Mouse (Mus musculus) heart, embryonic 16.5 days (tissue): ENCODE data around the gene Cotl1. TPM values are rescaled to one million over a fixed set of nuclear protein-coding genes. Genes with fewer than 3 reads are reported as not detected.

Experiments used
- ATAC-seq: fragments of 200-750 bp; cut with Nextera tagmentation; replicated peaks from 2 replicates; pipeline ENCODE4 v1.8.0; 2017; ENCODE audit warnings: moderate number of reproducible peaks; ENCODE audit not compliant: insufficient read depth, low FRiP score; ENCODE audit errors: extremely low read depth
- H3K27ac ChIP-seq: fragments of 300-500 bp; sonication (generic); 2 replicates; pipeline ENCODE4 v1.5.1; 2014; ENCODE audit warnings: mild to moderate bottlenecking, low read length, control low read depth, moderate library complexity
- H3K27me3 ChIP-seq: fragments of 300-500 bp; sonication (generic); 2 replicates; pipeline ENCODE4 v1.6.1; 2014; ENCODE audit warnings: low read length, mixed read lengths; ENCODE audit not compliant: control insufficient read depth, insufficient read depth
- H3K36me3 ChIP-seq: fragments of 300-500 bp; sonication (generic); 2 replicates; pipeline ENCODE4 v1.6.1; 2014; ENCODE audit not compliant: control insufficient read depth, insufficient read depth
- H3K4me1 ChIP-seq: fragments of 300-500 bp; sonication (generic); 2 replicates; pipeline ENCODE4 v1.6.1; 2014; ENCODE audit warnings: low read length, mixed read lengths; ENCODE audit not compliant: control insufficient read depth, insufficient read depth
- H3K4me2 ChIP-seq: fragments of 300-500 bp; sonication (generic); 2 replicates; pipeline ENCODE4 v1.6.1; 2014; ENCODE audit warnings: low read depth, mild to moderate bottlenecking, control low read depth, low read length
- H3K4me3 ChIP-seq: fragments of 300-500 bp; sonication (generic); 2 replicates; pipeline ENCODE4 v1.5.1; 2014; ENCODE audit warnings: mild to moderate bottlenecking, control low read depth, low read length
- H3K9ac ChIP-seq: fragments of 300-500 bp; sonication (generic); 2 replicates; pipeline ENCODE4 v1.6.1; 2014; ENCODE audit warnings: low read length, control low read depth
- H3K9me3 ChIP-seq: fragments of 300-500 bp; sonication (generic); replicated peaks from 2 replicates; pipeline ENCODE4 v1.6.1; 2016; ENCODE audit warnings: low read length; ENCODE audit not compliant: control insufficient read depth
- WGBS: fragments of 180-500 bp; shearing (Covaris S2); extraction: QIAGEN DNeasy Blood & Tissue Kit; methylation state at CpG from one replicate; pipeline ENCODE4 v1.1.7; 2014; 5-methylcytosine and 5-hydroxymethylcytosine counted together
- polyA plus RNA-seq: library from polyadenylated mRNA; unstranded; fragments of >200 nt; fragmentation: Nextera tagmentation; extraction: Ambion mirVana; gene quantifications from 2 replicates; pipeline ENCODE4 v1.2.1, GENCODE M21; 2015

Gene Cotl1
- polyA plus RNA-seq, 1 experiment from 2014 or later, result 56.1 TPM

DNA sequence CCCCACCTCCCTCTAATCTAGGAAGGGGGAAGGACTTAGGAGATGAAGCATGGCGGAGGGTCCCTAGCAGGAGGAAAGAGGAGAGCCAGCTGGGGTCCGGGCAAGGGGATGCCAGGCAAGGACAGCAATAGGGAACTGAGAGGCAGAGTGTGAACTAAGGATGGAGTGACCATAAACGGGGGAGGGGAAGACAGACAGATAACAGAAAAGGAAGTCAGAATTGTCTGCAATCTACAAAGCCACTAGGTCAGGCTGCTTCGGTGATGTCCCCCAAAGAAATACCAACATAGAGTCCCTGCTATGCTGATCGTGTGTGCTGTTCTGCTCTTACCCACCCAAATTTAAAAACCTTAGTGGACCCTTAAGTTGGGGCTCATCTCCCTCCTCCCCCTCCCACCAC is 13.4 kb downstream of the Cotl1 start:
- 60% methylated on average over 5 of the region's 5 CpGs for WGBS
- Histone ChIP-seq H3K4me2 (no peak overlapping the region), H3K4me3 (no peak overlapping the region), H3K4me1 (peaks cover 37% of the 10 kb centered on the region), H3K27me3 (no peaks in the 10 kb centered on the region), H3K27ac (no peak overlapping the region), H3K9me3 (no peaks in the 10 kb centered on the region), H3K9ac (no peak overlapping the region), H3K36me3 (no peaks in the 10 kb centered on the region)
- ATAC-seq, result no peak

- Histone ChIP-seq H3K27me3 (no peaks in the 10 kb centered on the region), H3K4me2 (no peak overlapping the region), H3K27ac (no peak overlapping the region), H3K4me1 (peaks cover 28% of the 10 kb centered on the region), H3K9ac (no peak overlapping the region), H3K4me3 (no peak overlapping the region), H3K9me3 (no peaks in the 10 kb centered on the region), H3K36me3 (peaks cover 4% of the 10 kb centered on the region; the same call in 1 of the 2 replicates)
- 63% methylated on average over 19 of the region's 19 CpGs for WGBS
- ATAC-seq, result no peak
Measured at GRCm38 (mm10) chr8:119825950-119826730, 14.2 kb downstream of the Cotl1 start.

DNA sequence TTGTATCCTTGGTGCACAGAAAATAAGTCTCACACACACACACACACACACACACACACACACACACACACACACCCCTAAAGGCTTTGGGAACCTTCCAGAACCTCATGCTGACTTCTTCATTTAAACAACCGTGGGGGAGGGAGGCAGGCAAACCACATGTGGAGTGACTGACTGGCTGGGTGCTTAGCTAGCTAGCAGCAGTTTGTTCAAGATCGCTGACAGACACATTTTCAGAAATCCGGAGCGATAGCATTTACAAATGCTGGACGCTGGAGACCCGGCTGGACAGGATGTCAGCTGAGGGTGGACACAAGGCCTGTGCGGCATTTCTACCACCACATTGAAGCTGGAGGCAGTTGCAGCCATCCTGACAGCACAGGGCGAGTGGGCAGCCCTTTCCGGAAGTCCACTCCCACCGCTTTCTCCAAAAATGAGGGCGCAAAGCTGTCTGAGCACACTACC is 15.5 kb downstream of the Cotl1 start:
- H3K36me3 ChIP-seq, result peaks cover 4% of the 10 kb centered on the region; the same call in 1 of the 2 replicates
- WGBS, result 67% methylated on average over 11 of the region's 11 CpGs
- no peak overlapping the region for H3K4me3 ChIP-seq
- H3K27me3 ChIP-seq, result no peaks in the 10 kb centered on the region
- no peaks in the 10 kb centered on the region for H3K9me3 ChIP-seq
- no peak; the same call in 1 of the 2 replicates for ATAC-seq
- no peak overlapping the region for H3K9ac ChIP-seq
- peak overlapping the region; percentile 33 for H3K27ac ChIP-seq
- no peak overlapping the region for H3K4me2 ChIP-seq
- H3K4me1 ChIP-seq, result peaks cover 26% of the 10 kb centered on the region

GRCm38 (mm10) chr8:119824100-119824499 is 16.2 kb downstream of the Cotl1 start:
- H3K27me3 ChIP-seq, result no peaks in the 10 kb centered on the region
- no peak overlapping the region for H3K4me3 ChIP-seq
- H3K36me3 ChIP-seq, result peaks cover 4% of the 10 kb centered on the region; the same call in 1 of the 2 replicates
- H3K27ac ChIP-seq, result peak overlapping the region; percentile 26; the same call in 1 of the 2 replicates
- 76% methylated on average over 4 of the region's 4 CpGs for WGBS
- ATAC-seq, result no peak
- no peaks in the 10 kb centered on the region for H3K9me3 ChIP-seq
- peaks cover 25% of the 10 kb centered on the region for H3K4me1 ChIP-seq
- no peak overlapping the region for H3K4me2 ChIP-seq
- H3K9ac ChIP-seq, result no peak overlapping the region

- no peak overlapping the region for H3K27ac ChIP-seq
- no peak overlapping the region for H3K9ac ChIP-seq
- peaks cover 20% of the 10 kb centered on the region for H3K4me1 ChIP-seq
- WGBS, result 92% methylated on average over 9 of the region's 9 CpGs
- H3K9me3 ChIP-seq, result no peaks in the 10 kb centered on the region
- H3K4me2 ChIP-seq, result no peak overlapping the region
- peaks cover 4% of the 10 kb centered on the region; the same call in 1 of the 2 replicates for H3K36me3 ChIP-seq
- ATAC-seq, result no peak
- H3K4me3 ChIP-seq, result no peak overlapping the region
- H3K27me3 ChIP-seq, result no peaks in the 10 kb centered on the region
Measured at GRCm38 (mm10) chr8:119823278-119823677, 17.1 kb downstream of the Cotl1 start.

- Histone ChIP-seq H3K9ac (no peak overlapping the region), H3K9me3 (no peaks in the 10 kb centered on the region), H3K4me2 (no peak overlapping the region), H3K4me3 (no peak overlapping the region), H3K4me1 (peaks cover 12% of the 10 kb centered on the region), H3K36me3 (peaks cover 4% of the 10 kb centered on the region; the same call in 1 of the 2 replicates), H3K27me3 (no peaks in the 10 kb centered on the region), H3K27ac (no peak overlapping the region)
- WGBS, result 89% methylated on average over 6 of the region's 6 CpGs
- no peak for ATAC-seq
Measured at GRCm38 (mm10) chr8:119821691-119822090, 18.7 kb downstream of the Cotl1 start.

- WGBS, result 89% methylated on average over 8 of the region's 8 CpGs
- peaks cover 4% of the 10 kb centered on the region for H3K36me3 ChIP-seq
- H3K4me1 ChIP-seq, result 0 out of 2 replicates have a peak, but pooled peaks cover 4% of the 10 kb centered on the region
- ATAC-seq, result no peak
- no peak overlapping the region for H3K4me3 ChIP-seq
- no peaks in the 10 kb centered on the region for H3K27me3 ChIP-seq
- no peak overlapping the region for H3K27ac ChIP-seq
- no peaks in the 10 kb centered on the region for H3K9me3 ChIP-seq
- no peak overlapping the region for H3K4me2 ChIP-seq
- no peak overlapping the region for H3K9ac ChIP-seq
Measured at GRCm38 (mm10) chr8:119819976-119820375, 20.4 kb downstream of the Cotl1 start.

GRCm38 (mm10) chr8:119819316-119819715 is 21.0 kb downstream of the Cotl1 start:
- WGBS, result 76% methylated on average over 7 of the region's 7 CpGs

GRCm38 (mm10) chr8:119817446-119817845 is 22.9 kb downstream of the Cotl1 start:
- Histone ChIP-seq H3K27me3 (no peaks in the 10 kb centered on the region), H3K4me3 (no peak overlapping the region), H3K9ac (no peak overlapping the region), H3K36me3 (peaks cover 4% of the 10 kb centered on the region), H3K27ac (no peak overlapping the region), H3K9me3 (no peaks in the 10 kb centered on the region), H3K4me1 (peaks cover 7% of the 10 kb centered on the region), H3K4me2 (no peak overlapping the region)
- ATAC-seq, result no peak
- WGBS, result 57% methylated on average over 12 of the region's 12 CpGs

More at GRCm38 (mm10) chr8:119819316-119819715, 21.0 kb downstream of the Cotl1 start:
- H3K27ac ChIP-seq, result no peak overlapping the region
- no peaks in the 10 kb centered on the region for H3K27me3 ChIP-seq
- H3K4me1 ChIP-seq, result 0 out of 2 replicates have a peak, but pooled peaks cover 4% of the 10 kb centered on the region
- H3K9me3 ChIP-seq, result no peaks in the 10 kb centered on the region
- peaks cover 4% of the 10 kb centered on the region for H3K36me3 ChIP-seq
- no peak overlapping the region for H3K4me3 ChIP-seq
- no peak overlapping the region for H3K9ac ChIP-seq
- ATAC-seq, result no peak
- no peak overlapping the region for H3K4me2 ChIP-seq
